Mouse (Mus musculus): ENCODE results near the gene Myh7. TPM values are rescaled to one million over a fixed set of nuclear protein-coding genes. Genes with fewer than 3 reads are reported as not detected.
"Not testable (repeated sequence)": the region's sequence is repeated elsewhere in the genome, so short reads cannot be mapped to it uniquely, and the experiment has no call there.

The Myh7 gene
- polyA plus RNA-seq, 1 experiment from 2014 or later = 16.4 TPM

DNA sequence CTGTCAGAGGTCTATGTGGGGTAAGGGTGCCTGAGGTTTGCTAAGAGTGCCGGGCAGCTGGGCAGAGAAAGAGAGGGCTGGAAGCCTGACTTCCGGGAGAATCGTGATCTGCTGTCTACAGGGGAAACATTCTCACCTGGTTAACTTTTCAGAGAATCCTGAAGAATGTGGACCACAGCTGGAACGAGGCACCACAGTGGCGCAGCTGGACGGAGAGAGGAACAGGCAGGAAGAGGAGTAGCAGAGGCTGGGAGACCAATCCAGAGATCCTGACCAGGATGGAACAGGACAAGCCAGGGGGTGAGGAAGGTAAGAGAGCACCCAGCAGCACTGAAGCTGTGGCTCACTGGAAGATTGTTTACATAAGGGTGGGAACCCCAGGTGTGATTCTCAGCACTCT, 28.8 kb downstream of the Myh7 start:
- TF ChIP-seq CTCF (IDR thresholded peaks at IDR 0.05) (no peak), EP300 (IDR thresholded peaks at IDR 0.05) (no peak)
- WGBS = 54% methylated on average over 6 of the region's 6 CpGs
- Histone ChIP-seq H3K4me2 (replicated peaks; ENCODE audit: low read depth, low read length) (no peak overlapping the region), H3K4me1 (ENCODE audit: insufficient read depth, low read depth, low read length) (no peaks in the 10 kb centered on the region), H3K36me3 (ENCODE audit: insufficient read depth, low read length) (no peaks in the 10 kb centered on the region), H3K9ac (replicated peaks; ENCODE audit: low read depth) (no peak overlapping the region), H3K27ac (ENCODE audit: low read length) (no peak overlapping the region), H3K4me3 (ENCODE audit: low read depth, low read length) (no peak overlapping the region), H3K9me3 (ENCODE audit: low read length) (no peaks in the 10 kb centered on the region), H3K27me3 (replicated peaks; ENCODE audit: insufficient read depth, low read length) (no peaks in the 10 kb centered on the region)
- DNase-seq (ENCODE audit: low spot score) = no peak
- no peak for ATAC-seq

DNA sequence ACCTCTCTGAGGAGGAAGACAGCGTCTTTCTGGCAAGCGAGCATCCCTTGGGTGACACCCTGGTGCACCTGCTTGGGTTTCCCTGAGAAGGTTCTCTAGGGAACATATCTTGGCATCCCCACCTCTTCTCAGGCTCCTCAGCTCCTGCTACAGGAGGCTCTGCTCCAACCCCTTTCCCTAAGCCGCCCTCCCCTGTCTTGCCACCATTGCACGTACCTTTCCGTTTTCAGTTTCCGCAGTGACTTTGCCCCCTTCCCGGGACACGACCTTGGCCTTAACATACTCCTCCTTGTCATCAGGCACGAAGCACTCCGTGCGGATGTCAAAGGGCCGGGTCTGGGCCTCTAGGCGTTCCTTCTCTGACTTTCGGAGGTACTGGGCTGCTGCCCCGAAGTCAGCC, 29.4 kb downstream of the Myh7 start:
- no peaks in the 10 kb centered on the region for H3K4me1 ChIP-seq (ENCODE audit: insufficient read depth, low read depth, low read length)
- no peak overlapping the region for H3K27ac ChIP-seq (ENCODE audit: low read length)
- no peaks in the 10 kb centered on the region for H3K27me3 ChIP-seq (replicated peaks; ENCODE audit: insufficient read depth, low read length)
- no peak overlapping the region for H3K4me3 ChIP-seq (ENCODE audit: low read depth, low read length)
- 69% methylated on average over 15 of the region's 15 CpGs for WGBS
- no peak overlapping the region for H3K9ac ChIP-seq (replicated peaks; ENCODE audit: low read depth)
- ATAC-seq (no peak), DNase-seq (ENCODE audit: low spot score) (no peak)
- H3K9me3 ChIP-seq (ENCODE audit: low read length) = no peaks in the 10 kb centered on the region
- H3K4me2 ChIP-seq (replicated peaks; ENCODE audit: low read depth, low read length) = no peak overlapping the region
- H3K36me3 ChIP-seq (ENCODE audit: insufficient read depth, low read length) = no peaks in the 10 kb centered on the region
- TF ChIP-seq CTCF (IDR thresholded peaks at IDR 0.05) = no peak
- no peak for TF ChIP-seq EP300 (IDR thresholded peaks at IDR 0.05)

DNA sequence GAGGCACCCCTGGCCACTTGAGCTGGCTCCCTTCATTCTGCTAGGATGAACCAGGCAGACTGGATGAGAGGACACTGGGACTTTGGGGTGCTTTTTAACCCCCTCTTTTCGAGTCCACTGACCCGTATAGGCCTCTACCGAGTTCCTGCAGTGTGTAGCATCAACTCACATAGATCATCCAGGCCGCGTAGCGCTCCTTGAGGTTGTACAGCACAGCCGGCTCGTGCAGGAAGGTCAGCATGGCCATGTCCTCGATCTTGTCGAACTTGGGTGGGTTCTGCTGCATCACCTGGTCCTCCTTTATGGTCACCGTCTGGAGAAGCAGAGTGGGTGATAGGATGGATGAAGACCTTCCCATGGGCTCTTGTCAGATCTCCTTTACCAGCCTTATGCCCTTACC, 30.7 kb downstream of the Myh7 start:
- ATAC-seq (no peak), DNase-seq (ENCODE audit: low spot score) (no peak)
- H3K9ac ChIP-seq (replicated peaks; ENCODE audit: low read depth) = no peak overlapping the region
- H3K27me3 ChIP-seq (replicated peaks; ENCODE audit: insufficient read depth, low read length) = no peaks in the 10 kb centered on the region
- H3K4me3 ChIP-seq (ENCODE audit: low read depth, low read length) = no peak overlapping the region
- H3K4me2 ChIP-seq (replicated peaks; ENCODE audit: low read depth, low read length) = no peak overlapping the region
- H3K4me1 ChIP-seq (ENCODE audit: insufficient read depth, low read depth, low read length) = no peaks in the 10 kb centered on the region
- WGBS = 81% methylated on average over 11 of the region's 11 CpGs
- H3K27ac ChIP-seq (ENCODE audit: low read length) = no peak overlapping the region
- no peaks in the 10 kb centered on the region for H3K36me3 ChIP-seq (ENCODE audit: insufficient read depth, low read length)
- H3K9me3 ChIP-seq (ENCODE audit: low read length) = no peaks in the 10 kb centered on the region
- TF ChIP-seq EP300 (IDR thresholded peaks at IDR 0.05) (no peak), CTCF (IDR thresholded peaks at IDR 0.05) (no peak)

DNA sequence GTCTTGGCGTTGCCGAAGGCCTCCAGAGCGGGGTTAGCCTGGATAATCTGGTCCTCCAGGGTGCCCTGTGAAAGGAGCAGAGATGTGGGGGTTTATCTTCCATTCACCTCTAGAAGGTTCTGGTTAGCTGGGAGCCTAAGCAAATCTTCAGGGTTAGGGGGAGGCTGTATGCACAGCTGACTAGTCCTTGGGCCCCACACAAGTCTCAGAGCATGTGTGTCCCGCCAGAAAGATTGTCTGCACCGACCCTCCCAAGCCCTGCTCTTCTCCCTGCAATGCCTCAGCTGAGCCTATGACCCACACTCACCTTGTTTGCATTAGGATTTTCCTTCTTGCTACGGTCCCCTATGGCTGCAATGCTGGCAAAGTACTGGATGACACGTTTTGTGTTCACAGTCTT, 31.7 kb downstream of the Myh7 start:
- DNase-seq (ENCODE audit: low spot score) (no peak), ATAC-seq (no peak)
- no peaks in the 10 kb centered on the region for H3K9me3 ChIP-seq (ENCODE audit: low read length)
- no peak overlapping the region for H3K9ac ChIP-seq (replicated peaks; ENCODE audit: low read depth)
- WGBS = 82% methylated on average over 7 of the region's 7 CpGs
- H3K36me3 ChIP-seq (ENCODE audit: insufficient read depth, low read length) = no peaks in the 10 kb centered on the region
- no peaks in the 10 kb centered on the region for H3K27me3 ChIP-seq (replicated peaks; ENCODE audit: insufficient read depth, low read length)
- no peak overlapping the region for H3K4me3 ChIP-seq (ENCODE audit: low read depth, low read length)
- TF ChIP-seq CTCF (IDR thresholded peaks at IDR 0.05) = no peak
- no peak for TF ChIP-seq EP300 (IDR thresholded peaks at IDR 0.05)
- H3K27ac ChIP-seq (ENCODE audit: low read length) = no peak overlapping the region
- H3K4me1 ChIP-seq (ENCODE audit: insufficient read depth, low read depth, low read length) = no peaks in the 10 kb centered on the region
- H3K4me2 ChIP-seq (replicated peaks; ENCODE audit: low read depth, low read length) = no peak overlapping the region

DNA sequence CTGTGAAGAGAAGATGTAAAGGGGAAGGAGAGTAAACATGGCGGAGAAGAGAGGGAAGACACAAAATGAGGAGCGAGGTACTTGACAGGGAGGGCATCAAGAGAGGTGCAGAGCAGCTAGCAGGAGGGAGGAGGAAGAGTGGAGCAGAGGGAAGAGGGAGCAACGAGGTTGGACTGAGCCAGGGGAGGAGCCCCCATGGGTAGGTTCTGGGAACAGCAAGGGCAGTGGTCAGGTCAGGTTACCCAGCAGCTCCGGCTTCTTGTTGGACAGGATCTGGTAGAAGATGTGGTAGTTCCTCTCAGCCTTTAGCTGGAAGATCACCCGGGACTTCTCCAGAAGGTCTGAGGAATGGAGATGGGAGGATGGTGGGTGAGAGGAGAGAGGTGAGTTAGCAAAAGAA, 32.9 kb downstream of the Myh7 start:
- Histone ChIP-seq H3K9ac (replicated peaks; ENCODE audit: low read depth) (no peak overlapping the region), H3K27ac (ENCODE audit: low read length) (no peak overlapping the region), H3K4me1 (ENCODE audit: insufficient read depth, low read depth, low read length) (no peaks in the 10 kb centered on the region), H3K4me3 (ENCODE audit: low read depth, low read length) (no peak overlapping the region), H3K4me2 (replicated peaks; ENCODE audit: low read depth, low read length) (no peak overlapping the region), H3K27me3 (replicated peaks; ENCODE audit: insufficient read depth, low read length) (no peaks in the 10 kb centered on the region), H3K9me3 (ENCODE audit: low read length) (no peaks in the 10 kb centered on the region), H3K36me3 (ENCODE audit: insufficient read depth, low read length) (no peaks in the 10 kb centered on the region)
- no peak for DNase-seq (ENCODE audit: low spot score)
- TF ChIP-seq EP300 (IDR thresholded peaks at IDR 0.05) (no peak), CTCF (IDR thresholded peaks at IDR 0.05) (no peak)
- WGBS = 74% methylated on average over 5 of the region's 5 CpGs
- no peak for ATAC-seq

DNA sequence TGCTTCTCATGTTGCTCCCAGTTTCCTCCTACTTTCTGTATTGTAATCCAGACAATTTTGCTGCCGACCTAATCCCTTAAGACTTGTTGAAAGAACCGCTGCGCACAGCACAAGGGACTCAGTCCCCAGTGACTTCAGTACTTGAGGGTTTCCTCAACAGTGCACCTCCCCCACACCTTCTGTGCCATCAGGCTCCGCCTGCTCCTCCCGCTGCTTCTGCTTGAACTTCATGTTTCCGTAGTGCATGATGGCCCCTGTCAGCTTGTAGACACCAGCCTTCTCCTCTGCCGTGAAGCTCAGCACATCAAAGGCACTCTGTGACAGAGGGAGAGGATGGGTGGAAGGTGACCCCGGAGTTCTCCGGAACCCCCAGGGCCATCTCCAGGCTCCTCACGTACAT, 33.7 kb downstream of the Myh7 start:
- Histone ChIP-seq H3K27ac (ENCODE audit: low read length) (no peak overlapping the region), H3K36me3 (ENCODE audit: insufficient read depth, low read length) (no peaks in the 10 kb centered on the region), H3K4me3 (ENCODE audit: low read depth, low read length) (no peak overlapping the region), H3K9me3 (ENCODE audit: low read length) (no peaks in the 10 kb centered on the region), H3K27me3 (replicated peaks; ENCODE audit: insufficient read depth, low read length) (no peaks in the 10 kb centered on the region), H3K4me1 (ENCODE audit: insufficient read depth, low read depth, low read length) (no peaks in the 10 kb centered on the region), H3K9ac (replicated peaks; ENCODE audit: low read depth) (no peak overlapping the region), H3K4me2 (replicated peaks; ENCODE audit: low read depth, low read length) (no peak overlapping the region)
- WGBS = 49% methylated on average over 10 of the region's 10 CpGs
- no peak for TF ChIP-seq CTCF (IDR thresholded peaks at IDR 0.05)
- TF ChIP-seq EP300 (IDR thresholded peaks at IDR 0.05) = no peak
- DNase-seq (ENCODE audit: low spot score) = no peak
- ATAC-seq = no peak

DNA sequence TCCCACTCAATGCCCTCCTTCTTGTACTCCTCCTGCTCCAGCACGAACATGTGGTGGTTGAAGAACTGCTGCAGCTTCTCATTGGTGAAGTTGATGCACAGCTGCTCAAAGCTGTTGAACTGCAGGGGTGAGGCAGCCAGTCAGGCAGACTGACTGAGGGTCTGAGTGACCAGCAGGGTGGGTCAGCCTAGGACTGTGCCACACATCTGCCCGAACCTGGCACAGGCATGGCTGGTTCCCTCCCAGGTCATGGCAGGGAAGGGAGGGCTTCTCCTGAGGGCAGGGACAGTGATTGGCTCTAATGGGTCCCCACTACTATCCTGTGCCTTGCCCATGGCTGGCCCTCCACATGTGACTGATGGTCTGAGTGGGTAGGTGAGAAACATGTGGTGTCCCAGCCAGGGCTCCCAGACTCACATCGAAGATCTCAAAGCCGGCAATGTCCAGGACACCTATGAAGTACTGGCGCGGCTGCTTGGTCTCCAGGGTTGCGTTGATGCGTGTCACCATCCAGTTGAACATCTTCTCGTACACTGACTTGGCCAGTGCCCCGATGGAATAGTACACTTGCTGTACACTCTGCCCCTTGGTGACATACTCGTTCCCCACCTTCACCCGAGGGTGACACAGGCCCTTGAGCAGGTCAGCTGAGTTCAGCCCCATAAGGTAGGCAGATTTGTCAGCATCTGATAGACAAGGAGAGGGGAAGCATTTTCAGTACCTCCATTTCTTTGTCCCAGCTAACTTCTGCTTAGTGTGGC, 34.4 kb downstream of the Myh7 start:
- not testable (repeated sequence) for H3K4me3 ChIP-seq (ENCODE audit: low read depth, low read length); H3K27ac ChIP-seq (ENCODE audit: low read length); H3K9me3 ChIP-seq (ENCODE audit: low read length); ATAC-seq; H3K4me1 ChIP-seq (ENCODE audit: insufficient read depth, low read depth, low read length); H3K36me3 ChIP-seq (ENCODE audit: insufficient read depth, low read length); H3K27me3 ChIP-seq (replicated peaks; ENCODE audit: insufficient read depth, low read length); DNase-seq (ENCODE audit: low spot score); H3K4me2 ChIP-seq (replicated peaks; ENCODE audit: low read depth, low read length); H3K9ac ChIP-seq (replicated peaks; ENCODE audit: low read depth)
- WGBS = 85% methylated on average over 12 of the region's 12 CpGs
